Mouse (Mus musculus): ENCODE measurements around the gene Kcns1. TPM values are rescaled to one million over a fixed set of nuclear protein-coding genes. Genes with fewer than 3 reads are reported as not detected.

The Kcns1 gene
- polyA plus RNA-seq, 1 experiment: not detected

GRCm38 (mm10) chr2:164126533-164126955, 44.4 kb downstream of the Kcns1 start:
- TF ChIP-seq TCF3 (IDR thresholded peaks at IDR 0.05; ENCODE audit: insufficient read length, low read depth): no peak
- H3K36me3 ChIP-seq (ENCODE audit: control insufficient read depth, insufficient read depth): peaks cover 11% of the 10 kb centered on the region

GRCm38 (mm10) chr2:164123169-164123766, 47.6 kb downstream of the Kcns1 start:
- no peak overlapping the region for H3K4me2 ChIP-seq (ENCODE audit: low read depth)
- TF ChIP-seq MYOG (IDR thresholded peaks at IDR 0.05; ENCODE audit: control insufficient read depth in 1 of 3, insufficient read depth in 1 of 3, insufficient read length in 2 of 3, low read depth in 2 of 3): no peak
- no peak for TF ChIP-seq MAX (IDR thresholded peaks at IDR 0.05; ENCODE audit: low read depth)
- TF ChIP-seq MYOD1 (IDR thresholded peaks at IDR 0.05; ENCODE audit: control insufficient read depth in 1 of 3, insufficient read length in 2 of 3, low read depth in 2 of 3): no peak
- no peak for TF ChIP-seq CEBPB (IDR thresholded peaks at IDR 0.05; ENCODE audit: insufficient read depth, poor library complexity, severe bottlenecking)
- no peak overlapping the region for H3K4me3 ChIP-seq
- no peak overlapping the region for H3ac ChIP-seq (ENCODE audit: control insufficient read depth, insufficient read length)
- H3K36me3 ChIP-seq (ENCODE audit: control insufficient read depth, insufficient read depth): peaks cover 28% of the 10 kb centered on the region
- no peaks in the 10 kb centered on the region for H3K27me3 ChIP-seq (ENCODE audit: control insufficient read depth, insufficient read depth, insufficient read length)
- H3K79me2 ChIP-seq (ENCODE audit: control insufficient read depth, insufficient read depth): no peaks in the 10 kb centered on the region

More at GRCm38 (mm10) chr2:164126533-164126955, 44.4 kb downstream of the Kcns1 start:
- no peak overlapping the region for H3ac ChIP-seq (ENCODE audit: control insufficient read depth, insufficient read length)
- no peaks in the 10 kb centered on the region for H3K27me3 ChIP-seq (ENCODE audit: control insufficient read depth, insufficient read depth, insufficient read length)
- no peak overlapping the region for H3K4me2 ChIP-seq (ENCODE audit: low read depth)
- no peaks in the 10 kb centered on the region for H3K79me2 ChIP-seq (ENCODE audit: control insufficient read depth, insufficient read depth)
- no peak overlapping the region for H3K4me3 ChIP-seq

- Histone ChIP-seq H3K27me3 (ENCODE audit: control insufficient read depth, insufficient read depth, insufficient read length) (no peaks in the 10 kb centered on the region), H3K4me3 (no peak overlapping the region), H3K79me2 (ENCODE audit: control insufficient read depth, insufficient read depth) (no peaks in the 10 kb centered on the region), H3K4me2 (ENCODE audit: low read depth) (no peak overlapping the region), H3ac (ENCODE audit: control insufficient read depth, insufficient read length) (no peak overlapping the region), H3K36me3 (ENCODE audit: control insufficient read depth, insufficient read depth) (peaks cover 39% of the 10 kb centered on the region)
- no peak for TF ChIP-seq MYOD1 (IDR thresholded peaks at IDR 0.05; ENCODE audit: control insufficient read depth in 1 of 3, insufficient read length in 2 of 3, low read depth in 2 of 3)
- TF ChIP-seq MAX (IDR thresholded peaks at IDR 0.05; ENCODE audit: low read depth): no peak
- no peak for TF ChIP-seq E2F4 (IDR thresholded peaks at IDR 0.05; ENCODE audit: insufficient read depth)
- TF ChIP-seq USF1 (IDR thresholded peaks at IDR 0.05; ENCODE audit: low read depth): no peak
- no peak for TF ChIP-seq SRF (IDR thresholded peaks at IDR 0.05; ENCODE audit: control insufficient read depth, insufficient read length, low read depth)
- no peak for TF ChIP-seq TCF12 (IDR thresholded peaks at IDR 0.05; ENCODE audit: insufficient read depth, poor library complexity, severe bottlenecking)
- no peak for TF ChIP-seq POLR2AphosphoS2 (IDR thresholded peaks at IDR 0.05; ENCODE audit: insufficient read length, low read depth)
- no peak for TF ChIP-seq MYOG (IDR thresholded peaks at IDR 0.05; ENCODE audit: control insufficient read depth in 1 of 3, insufficient read depth in 1 of 3, insufficient read length in 2 of 3, low read depth in 2 of 3)
Measured at GRCm38 (mm10) chr2:164119503-164119902, 51.4 kb downstream of the Kcns1 start.

- no peaks in the 10 kb centered on the region for H3K79me2 ChIP-seq (ENCODE audit: control insufficient read depth, insufficient read depth)
- no peak overlapping the region for H3K4me3 ChIP-seq
- H3K36me3 ChIP-seq (ENCODE audit: control insufficient read depth, insufficient read depth): peaks cover 26% of the 10 kb centered on the region
- TF ChIP-seq USF1 (IDR thresholded peaks at IDR 0.05; ENCODE audit: low read depth) (no peak), E2F4 (IDR thresholded peaks at IDR 0.05; ENCODE audit: insufficient read depth) (no peak), SRF (IDR thresholded peaks at IDR 0.05; ENCODE audit: control insufficient read depth, insufficient read length, low read depth) (no peak), MAX (IDR thresholded peaks at IDR 0.05; ENCODE audit: low read depth) (no peak)
- H3K4me2 ChIP-seq (ENCODE audit: low read depth): no peak overlapping the region
- no peak overlapping the region for H3ac ChIP-seq (ENCODE audit: control insufficient read depth, insufficient read length)
- H3K27me3 ChIP-seq (ENCODE audit: control insufficient read depth, insufficient read depth, insufficient read length): no peaks in the 10 kb centered on the region
Measured at GRCm38 (mm10) chr2:164115531-164115930, 55.4 kb downstream of the Kcns1 start.

GRCm38 (mm10) chr2:164114051-164114450, 56.9 kb downstream of the Kcns1 start:
- H3K79me2 ChIP-seq (ENCODE audit: control insufficient read depth, insufficient read depth): no peaks in the 10 kb centered on the region
- no peak overlapping the region for H3ac ChIP-seq (ENCODE audit: control insufficient read depth, insufficient read length)
- no peak for TF ChIP-seq E2F4 (IDR thresholded peaks at IDR 0.05; ENCODE audit: insufficient read depth)
- TF ChIP-seq POLR2A (IDR thresholded peaks at IDR 0.05; ENCODE audit: insufficient read length, low read depth): no peak
- TF ChIP-seq REST (IDR thresholded peaks at IDR 0.05; ENCODE audit: insufficient read depth, insufficient read length): no peak
- no peak for TF ChIP-seq MYOD1 (IDR thresholded peaks at IDR 0.05; ENCODE audit: control insufficient read depth in 1 of 3, insufficient read length in 2 of 3, low read depth in 2 of 3)
- no peak for TF ChIP-seq CEBPB (IDR thresholded peaks at IDR 0.05; ENCODE audit: insufficient read depth, poor library complexity, severe bottlenecking)
- TF ChIP-seq TCF3 (IDR thresholded peaks at IDR 0.05; ENCODE audit: insufficient read length, low read depth): no peak
- TF ChIP-seq USF1 (IDR thresholded peaks at IDR 0.05; ENCODE audit: low read depth): no peak
- no peak for TF ChIP-seq POLR2AphosphoS2 (IDR thresholded peaks at IDR 0.05; ENCODE audit: insufficient read length, low read depth)
- TF ChIP-seq SRF (IDR thresholded peaks at IDR 0.05; ENCODE audit: control insufficient read depth, insufficient read length, low read depth): no peak
- TF ChIP-seq MYOG (IDR thresholded peaks at IDR 0.05; ENCODE audit: control insufficient read depth in 1 of 3, insufficient read depth in 1 of 3, insufficient read length in 2 of 3, low read depth in 2 of 3): no peak
- TF ChIP-seq MAX (IDR thresholded peaks at IDR 0.05; ENCODE audit: low read depth): no peak
- H3K27me3 ChIP-seq (ENCODE audit: control insufficient read depth, insufficient read depth, insufficient read length): no peaks in the 10 kb centered on the region
- H3K4me3 ChIP-seq: no peak overlapping the region
- no peak overlapping the region for H3K4me2 ChIP-seq (ENCODE audit: low read depth)
- H3K36me3 ChIP-seq (ENCODE audit: control insufficient read depth, insufficient read depth): peaks cover 19% of the 10 kb centered on the region

Other genes starting within 250 kb of the Kcns1 start
- gene Ywhab, start 176.2 kb downstream of the Kcns1 start, polyA plus RNA-seq (2012; fragmentation: generic; extraction: Trizol): 118 TPM
- gene Pabpc1l, start 145.7 kb downstream of the Kcns1 start, polyA plus RNA-seq (2012; fragmentation: generic; extraction: Trizol): 1.5 TPM
- gene Stk4, start 100.8 kb downstream of the Kcns1 start, polyA plus RNA-seq (2012; fragmentation: generic; extraction: Trizol): 9.8 TPM
- 24.1 TPM for gene Tomm34, start 99.9 kb downstream of the Kcns1 start, polyA plus RNA-seq (2012; fragmentation: generic; extraction: Trizol)
- gene Wfdc5, start 11.6 kb upstream of the Kcns1 start, polyA plus RNA-seq (2012; fragmentation: generic; extraction: Trizol): not detected
- not detected for gene Wfdc12, start 19.5 kb upstream of the Kcns1 start, polyA plus RNA-seq (2012; fragmentation: generic; extraction: Trizol)
- not detected for gene Wfdc15a, start 29.0 kb upstream of the Kcns1 start, polyA plus RNA-seq (2012; fragmentation: generic; extraction: Trizol)
- not detected for gene Wfdc15b, start 50.5 kb upstream of the Kcns1 start, polyA plus RNA-seq (2012; fragmentation: generic; extraction: Trizol)
- gene Svs2, start 67.4 kb upstream of the Kcns1 start, polyA plus RNA-seq (2012; fragmentation: generic; extraction: Trizol): not detected
- not detected for gene Svs3b, start 85.5 kb upstream of the Kcns1 start, polyA plus RNA-seq (2012; fragmentation: generic; extraction: Trizol)
- not detected for gene Svs4, start 107.3 kb upstream of the Kcns1 start, polyA plus RNA-seq (2012; fragmentation: generic; extraction: Trizol)
- gene Svs3a, start 118.2 kb upstream of the Kcns1 start, polyA plus RNA-seq (2012; fragmentation: generic; extraction: Trizol): not detected
- not detected for gene Svs6, start 145.6 kb upstream of the Kcns1 start, polyA plus RNA-seq (2012; fragmentation: generic; extraction: Trizol)
- gene Svs5, start 161.6 kb upstream of the Kcns1 start, polyA plus RNA-seq (2012; fragmentation: generic; extraction: Trizol): not detected
- gene Slpi, start 218.0 kb upstream of the Kcns1 start, polyA plus RNA-seq (2012; fragmentation: generic; extraction: Trizol): 9.4 TPM
- gene Rbpjl, start 232.0 kb upstream of the Kcns1 start, polyA plus RNA-seq (2012; fragmentation: generic; extraction: Trizol): 0.06 TPM
- 0.01 TPM for gene Matn4, start 234.0 kb upstream of the Kcns1 start, polyA plus RNA-seq (2012; fragmentation: generic; extraction: Trizol)